Mouse (Mus musculus): ENCODE results near the gene Hspb6. TPM values are rescaled to one million over a fixed set of nuclear protein-coding genes. Genes with fewer than 3 reads are reported as not detected.

Gene Hspb6
- total and polyA plus RNA-seq, 3 experiments = 718 to 1,866 (median 804) TPM

GRCm38 (mm10) chr7:30544327-30544726 is 7.7 kb upstream of the Hspb6 start:
- TF ChIP-seq CTCF (IDR thresholded peaks at IDR 0.05) = no peak
- no peak for TF ChIP-seq POLR2A (IDR thresholded peaks at IDR 0.05; ENCODE audit: insufficient read depth, low read depth, low read length)
- TF ChIP-seq EP300 (IDR thresholded peaks at IDR 0.05; ENCODE audit: insufficient read depth, low read depth, low read length) = no peak
- DNase-seq = no peak
- Histone ChIP-seq H3K9ac (ENCODE audit: low read depth, low read length) (no peak overlapping the region), H3K36me3 (ENCODE audit: control insufficient read depth, insufficient read depth, low read length) (no peaks in the 10 kb centered on the region), H3K4me1 (ENCODE audit: control insufficient read depth, insufficient read depth, low read length) (no peaks in the 10 kb centered on the region), H3K4me3 (no peak overlapping the region), H3K27ac (no peak overlapping the region), H3K79me2 (replicated peaks; ENCODE audit: control insufficient read depth, insufficient read depth, low read length) (no peaks in the 10 kb centered on the region), H3K27me3 (ENCODE audit: control insufficient read depth, insufficient read depth, low read length) (no peaks in the 10 kb centered on the region)
- intact Hi-C loops (cut with DNase I) = no loop called here
- 86% methylated on average over 2 of the region's 2 CpGs for WGBS

DNA sequence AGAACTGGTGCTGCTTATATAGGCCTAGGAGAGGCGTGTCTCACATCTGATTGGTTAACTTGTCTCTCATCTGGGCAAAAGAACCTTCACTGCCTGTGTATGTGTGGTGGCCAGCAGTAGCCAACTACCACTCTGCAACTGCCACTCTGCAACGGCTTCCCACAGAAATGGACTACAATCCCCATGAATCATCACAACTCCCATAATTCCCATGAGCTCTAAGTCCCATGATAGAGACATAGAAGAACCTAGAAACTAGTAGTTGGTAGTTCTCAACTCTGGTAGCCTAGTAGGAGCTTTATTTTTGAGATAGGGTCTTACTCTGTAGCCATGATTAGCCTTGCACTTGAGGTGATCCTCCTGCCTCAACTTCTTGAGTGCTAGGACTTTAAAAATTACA is 2.1 kb upstream of the Hspb6 start:
- no peaks in the 10 kb centered on the region; the same call in 1 of the 2 replicates for H3K4me1 ChIP-seq (ENCODE audit: control insufficient read depth, insufficient read depth, low read length)
- no peak for TF ChIP-seq EP300 (IDR thresholded peaks at IDR 0.05; ENCODE audit: insufficient read depth, low read depth, low read length)
- no peak for TF ChIP-seq POLR2A (IDR thresholded peaks at IDR 0.05; ENCODE audit: insufficient read depth, low read depth, low read length)
- TF ChIP-seq CTCF (IDR thresholded peaks at IDR 0.05) = no peak
- WGBS = 73% methylated on average over 2 of the region's 2 CpGs
- H3K4me3 ChIP-seq = no peak overlapping the region
- intact Hi-C loops (cut with DNase I) = loop anchor here (2.0 to 5.0 kb wide), 2 partner anchors 15 to 108 kb away; partner anchors contain the start of gene Arhgap33
- no peaks in the 10 kb centered on the region for H3K36me3 ChIP-seq (ENCODE audit: control insufficient read depth, insufficient read depth, low read length)
- no peaks in the 10 kb centered on the region for H3K79me2 ChIP-seq (replicated peaks; ENCODE audit: control insufficient read depth, insufficient read depth, low read length)
- no peak overlapping the region for H3K9ac ChIP-seq (ENCODE audit: low read depth, low read length)
- no peak for DNase-seq
- no peaks in the 10 kb centered on the region for H3K27me3 ChIP-seq (ENCODE audit: control insufficient read depth, insufficient read depth, low read length)
- no peak overlapping the region for H3K27ac ChIP-seq

DNA sequence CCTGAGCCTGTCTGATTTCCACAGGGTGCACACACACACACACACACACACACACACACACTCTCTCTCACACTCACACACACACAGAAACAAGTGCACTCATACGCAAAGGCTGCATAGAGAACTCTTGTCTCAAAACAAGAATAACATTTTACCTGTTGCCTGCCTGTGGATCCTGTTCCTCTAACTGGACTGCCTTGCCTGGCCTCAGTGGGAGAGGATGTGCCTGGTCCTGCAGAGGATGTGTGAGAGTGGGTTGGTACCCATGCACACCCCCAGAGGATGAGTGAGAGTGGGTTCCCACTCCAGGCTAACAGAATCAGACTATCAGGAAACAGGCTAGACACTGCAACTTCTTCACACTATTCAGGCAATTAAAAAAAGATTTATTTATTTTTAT is 1.4 kb upstream of the Hspb6 start:
- 93% methylated on average over 1 of the region's 1 CpGs for WGBS
- H3K27me3 ChIP-seq (ENCODE audit: control insufficient read depth, insufficient read depth, low read length) = no peaks in the 10 kb centered on the region
- H3K4me3 ChIP-seq = no peak overlapping the region
- no peak for DNase-seq
- no peaks in the 10 kb centered on the region; the same call in 1 of the 2 replicates for H3K4me1 ChIP-seq (ENCODE audit: control insufficient read depth, insufficient read depth, low read length)
- no peak overlapping the region for H3K9ac ChIP-seq (ENCODE audit: low read depth, low read length)
- no peak overlapping the region for H3K27ac ChIP-seq
- no peaks in the 10 kb centered on the region for H3K36me3 ChIP-seq (ENCODE audit: control insufficient read depth, insufficient read depth, low read length)
- intact Hi-C loops (cut with DNase I) = loop anchor here (2.0 kb wide), 1 partner anchor 16 kb away; the partner anchor contains the start of gene Arhgap33
- TF ChIP-seq CTCF (IDR thresholded peaks at IDR 0.05) = no peak
- TF ChIP-seq POLR2A (IDR thresholded peaks at IDR 0.05; ENCODE audit: insufficient read depth, low read depth, low read length) = no peak
- no peak for TF ChIP-seq EP300 (IDR thresholded peaks at IDR 0.05; ENCODE audit: insufficient read depth, low read depth, low read length)
- no peaks in the 10 kb centered on the region for H3K79me2 ChIP-seq (replicated peaks; ENCODE audit: control insufficient read depth, insufficient read depth, low read length)

GRCm38 (mm10) chr7:30551445-30552101 is 405 bp upstream of the Hspb6 start:
- Histone ChIP-seq H3K36me3 (ENCODE audit: control insufficient read depth, insufficient read depth, low read length) (no peaks in the 10 kb centered on the region), H3K4me3 (peak overlapping the region; percentile 60), H3K4me1 (ENCODE audit: control insufficient read depth, insufficient read depth, low read length) (no peaks in the 10 kb centered on the region; the same call in 1 of the 2 replicates), H3K27me3 (ENCODE audit: control insufficient read depth, insufficient read depth, low read length) (no peaks in the 10 kb centered on the region), H3K9ac (ENCODE audit: low read depth, low read length) (peak overlapping the region; percentile 78), H3K27ac (peak overlapping the region; percentile 99), H3K79me2 (replicated peaks; ENCODE audit: control insufficient read depth, insufficient read depth, low read length) (no peaks in the 10 kb centered on the region)
- WGBS = 2% methylated on average over 10 of the region's 10 CpGs
- TF ChIP-seq EP300 (IDR thresholded peaks at IDR 0.05; ENCODE audit: insufficient read depth, low read depth, low read length) = peak; percentile 19; the same call in 1 of the 2 replicates
- TF ChIP-seq CTCF (IDR thresholded peaks at IDR 0.05) = peak; percentile 77
- no peak for TF ChIP-seq POLR2A (IDR thresholded peaks at IDR 0.05; ENCODE audit: insufficient read depth, low read depth, low read length)
- DNase-seq = no peak
- intact Hi-C loops (cut with DNase I) = loop anchor here (2.0 kb wide), 1 partner anchor 17 kb away; the partner anchor contains the start of gene Arhgap33

DNA sequence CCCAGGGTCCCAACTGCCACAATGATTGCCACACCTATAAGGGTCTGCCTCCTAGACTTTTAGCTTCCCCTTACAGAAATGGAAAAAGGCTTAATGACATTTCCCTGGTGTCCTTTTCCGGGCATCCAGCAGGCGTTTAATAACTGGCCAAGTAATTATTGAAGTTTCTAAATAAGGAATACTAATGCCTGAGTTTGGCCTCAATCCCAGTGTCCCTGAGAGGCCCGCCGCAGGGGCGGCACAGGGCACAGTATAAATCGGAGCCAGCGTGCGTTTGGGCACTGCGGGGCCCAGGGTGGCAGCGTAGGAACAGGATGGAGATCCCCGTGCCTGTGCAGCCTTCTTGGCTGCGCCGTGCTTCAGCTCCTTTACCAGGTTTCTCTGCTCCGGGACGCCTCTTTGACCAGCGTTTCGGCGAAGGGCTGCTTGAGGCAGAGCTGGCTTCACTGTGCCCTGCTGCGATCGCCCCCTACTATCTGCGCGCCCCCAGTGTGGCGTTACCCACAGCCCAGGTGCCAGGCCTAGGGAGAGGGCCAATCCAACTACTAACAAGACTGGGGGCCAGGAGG is 1.1 kb downstream of the Hspb6 start:
- WGBS = 2% methylated on average over 23 of the region's 23 CpGs
- Histone ChIP-seq H3K36me3 (ENCODE audit: control insufficient read depth, insufficient read depth, low read length) (no peaks in the 10 kb centered on the region), H3K4me1 (ENCODE audit: control insufficient read depth, insufficient read depth, low read length) (no peaks in the 10 kb centered on the region; the same call in 1 of the 2 replicates), H3K9ac (ENCODE audit: low read depth, low read length) (peak overlapping the region; percentile 80), H3K27ac (peak overlapping the region; percentile 99), H3K4me3 (peak overlapping the region; percentile 60), H3K79me2 (replicated peaks; ENCODE audit: control insufficient read depth, insufficient read depth, low read length) (no peaks in the 10 kb centered on the region), H3K27me3 (ENCODE audit: control insufficient read depth, insufficient read depth, low read length) (no peaks in the 10 kb centered on the region)
- TF ChIP-seq POLR2A (IDR thresholded peaks at IDR 0.05; ENCODE audit: insufficient read depth, low read depth, low read length) (peak; percentile 96), EP300 (IDR thresholded peaks at IDR 0.05; ENCODE audit: insufficient read depth, low read depth, low read length) (0 out of 2 replicates have a peak, but pooled peaks have one; percentile 27), CTCF (IDR thresholded peaks at IDR 0.05) (0 out of 2 replicates have a peak, but pooled peaks have one; percentile 3)
- intact Hi-C loops (cut with DNase I) = no loop called here
- peak; percentile 77 for DNase-seq
